Mouse (Mus musculus) layer of hippocampus, adult 2 months (tissue): ENCODE measurements around the gene Gm8926. TPM values are rescaled to one million over a fixed set of nuclear protein-coding genes. Genes with fewer than 3 reads are reported as not detected.
"Not testable (repeated sequence)": the region's sequence is repeated elsewhere in the genome, so short reads cannot be mapped to it uniquely, and the experiment has no call there.

Source experiments
- DNase-seq, 2 experiments: peaks; one replicate each; pipeline ENCODE4 v3.0.0; 2022; ENCODE audit warnings: low spot score in 2 of 2
- H3K27ac ChIP-seq: fragments of 200-600 bp; 2 replicates; pipeline ENCODE4 v1.8.1; 2022
- H3K4me3 ChIP-seq: fragments of 200-600 bp; 2 replicates; pipeline ENCODE4 v1.8.1; 2022; ENCODE audit warnings: mild to moderate bottlenecking
- long read RNA-seq, 2 experiments: library from polyadenylated mRNA; stranded (forward); transcript quantifications; one replicate each; pipeline ENCODE4 v2.0.0; 2021; ENCODE audit warnings: borderline mapping rate in 2 of 2
- total RNA-seq, 2 experiments: library from RNA; stranded (reverse); gene quantifications; 2 replicates each; pipeline ENCODE4 v1.2.3; 2021

Gm8926 gene
- not detected for total RNA-seq
- long read RNA-seq, experiment 1: 0 reads
- long read RNA-seq, experiment 2: 0 reads

DNA sequence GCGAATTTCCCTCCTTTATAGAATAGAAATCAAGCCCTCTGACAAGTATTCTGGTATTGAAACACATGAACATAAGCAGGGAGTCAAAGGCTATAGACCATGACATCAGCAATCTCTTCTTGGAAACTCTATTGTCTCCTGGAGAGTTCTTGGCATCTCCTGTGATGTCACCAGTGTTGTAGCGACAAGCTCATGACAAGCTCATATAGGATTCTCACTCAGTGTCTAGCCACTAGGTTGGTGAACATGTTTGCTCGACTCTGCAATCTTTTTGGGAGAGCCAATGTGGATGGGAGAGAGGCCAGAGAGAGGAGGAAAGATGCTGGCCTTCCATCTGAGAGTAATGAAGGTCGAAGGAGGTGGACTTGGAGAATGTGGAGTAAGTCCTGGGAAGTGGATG, at the start of gene Gm8926:
Gene Gm8926 (plus strand): TSS at position 301 of the 400 bp plus-strand sequence.
- H3K4me3 ChIP-seq, DNase-seq, H3K27ac ChIP-seq: not testable (repeated sequence)

Other genes starting within 250 kb of the Gm8926 start
- not detected for gene Gm6460, start 175.6 kb upstream of the Gm8926 start, total RNA-seq
- not detected for gene Gm8922, start 88.6 kb upstream of the Gm8926 start, total RNA-seq
- gene Gm6465, start 75.0 kb downstream of the Gm8926 start, total RNA-seq: not detected
- not detected for gene 4933402N22Rik, start 147.5 kb downstream of the Gm8926 start, total RNA-seq